Mouse (Mus musculus) adrenal gland, adult 8-10 months (tissue): ENCODE data around the gene Adcyap1. TPM values are rescaled to one million over a fixed set of nuclear protein-coding genes. Genes with fewer than 3 reads are reported as not detected.

Experiments
- DNase-seq: peaks from one replicate; pipeline ENCODE4 v3.0.0; 2022
- total RNA-seq, 4 experiments: library from RNA; stranded (reverse); gene quantifications; 2 replicates each; pipeline ENCODE4 v1.2.4; 2022

Gene Adcyap1
- under 1 TPM in 1 of 4 experiments, not detected in 3; 0.38 TPM for total RNA-seq

DNA sequence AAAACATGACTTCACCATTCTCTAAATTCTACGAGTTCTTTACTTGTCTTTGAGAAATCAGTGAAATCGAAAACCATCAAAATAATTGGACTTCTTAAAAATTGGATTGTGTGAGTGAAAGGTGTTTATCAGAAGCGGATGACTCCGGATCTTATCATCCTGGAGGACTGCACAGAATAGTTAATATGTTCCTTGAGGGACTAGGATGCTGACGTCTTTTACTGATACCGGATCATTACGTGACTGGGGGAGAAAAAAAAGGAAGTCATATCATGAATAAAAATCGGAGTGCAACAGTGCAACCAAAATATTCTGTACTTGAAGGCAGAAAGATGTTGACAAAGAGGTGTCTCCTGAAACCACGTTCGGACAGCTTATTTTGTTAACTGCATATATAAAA, at the start of gene Adcyap1:
TSS of gene Adcyap1 (plus strand) at position 301 of the 400 bp plus-strand sequence.
- no peak for DNase-seq

DNA sequence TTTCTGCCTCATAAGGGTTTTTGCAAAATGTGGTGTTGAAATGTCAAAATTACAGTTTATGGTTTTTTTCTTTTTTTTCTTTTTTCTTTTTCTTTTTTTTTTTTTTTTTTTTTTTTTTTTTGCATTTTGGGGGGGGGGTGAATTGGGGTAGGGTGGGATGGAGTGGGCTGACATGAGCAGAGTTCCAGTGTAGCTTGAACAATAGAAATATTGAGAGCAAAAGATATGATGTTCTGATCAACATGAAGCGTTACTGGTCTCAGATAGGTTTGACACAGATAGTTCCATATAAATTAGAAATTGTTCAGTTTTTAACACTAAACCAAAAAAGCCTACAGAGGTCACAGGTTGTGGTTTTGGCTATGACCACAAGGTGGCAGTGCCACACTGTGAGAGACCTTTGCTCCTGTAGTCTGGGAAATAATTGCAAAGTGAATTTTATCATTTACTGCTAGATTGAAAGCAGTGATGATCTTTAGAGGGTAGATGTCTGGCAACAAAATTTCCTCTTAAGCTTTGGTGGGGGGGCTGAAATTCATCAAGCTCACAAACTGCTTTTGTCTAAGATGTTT, 40.5 kb upstream of the Adcyap1 start:
- peak; percentile 17 for DNase-seq

DNA sequence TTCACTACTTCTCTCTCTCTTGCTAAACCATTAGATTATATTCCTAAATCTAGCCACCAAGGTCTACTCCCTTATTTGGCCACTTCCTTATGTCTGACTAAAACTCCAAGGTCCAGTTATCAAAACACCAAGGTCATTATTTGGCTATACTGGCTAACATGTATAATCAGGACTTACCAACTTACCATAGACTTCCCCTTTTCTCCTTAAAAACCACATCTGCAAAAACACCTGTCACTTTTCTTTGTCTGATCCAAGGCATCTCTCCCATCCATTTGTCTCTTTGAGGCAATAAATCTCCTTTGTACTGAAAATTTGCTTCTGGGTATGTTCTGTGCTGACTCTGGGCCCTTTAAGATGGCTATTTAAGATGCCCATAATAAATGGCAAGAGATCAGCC, 29.2 kb upstream of the Adcyap1 start:
- DNase-seq, result no peak

DNA sequence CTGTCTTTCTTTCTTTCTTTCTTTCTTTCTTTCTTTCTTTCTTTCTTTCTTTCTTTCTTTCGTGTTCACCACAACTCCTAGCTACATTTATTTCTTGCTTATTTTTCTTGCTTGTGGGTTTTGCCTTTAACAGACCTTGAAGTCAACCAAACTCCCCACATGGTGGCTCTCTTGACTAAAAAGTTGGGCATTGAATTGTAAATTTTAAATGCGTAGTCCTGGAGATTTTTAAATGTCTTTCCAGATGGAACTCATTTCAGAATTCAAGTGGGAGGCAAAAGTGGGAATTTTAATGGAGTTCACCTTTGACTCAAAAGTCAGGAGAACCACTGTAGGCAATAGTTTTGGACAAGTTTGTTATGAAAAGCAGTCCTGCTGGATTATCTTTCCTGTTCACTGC, 2.0 kb upstream of the Adcyap1 start:
- no peak for DNase-seq

- DNase-seq, result no peak
These were observed 604 bp upstream of the Adcyap1 start for GRCm38 (mm10) chr17:93198213-93198612.

GRCm38 (mm10) chr17:93199218-93199617, 401 bp downstream of the Adcyap1 start:
- no peak for DNase-seq

GRCm38 (mm10) chr17:93199747-93200146, 930 bp downstream of the Adcyap1 start:
- DNase-seq, result no peak

DNA sequence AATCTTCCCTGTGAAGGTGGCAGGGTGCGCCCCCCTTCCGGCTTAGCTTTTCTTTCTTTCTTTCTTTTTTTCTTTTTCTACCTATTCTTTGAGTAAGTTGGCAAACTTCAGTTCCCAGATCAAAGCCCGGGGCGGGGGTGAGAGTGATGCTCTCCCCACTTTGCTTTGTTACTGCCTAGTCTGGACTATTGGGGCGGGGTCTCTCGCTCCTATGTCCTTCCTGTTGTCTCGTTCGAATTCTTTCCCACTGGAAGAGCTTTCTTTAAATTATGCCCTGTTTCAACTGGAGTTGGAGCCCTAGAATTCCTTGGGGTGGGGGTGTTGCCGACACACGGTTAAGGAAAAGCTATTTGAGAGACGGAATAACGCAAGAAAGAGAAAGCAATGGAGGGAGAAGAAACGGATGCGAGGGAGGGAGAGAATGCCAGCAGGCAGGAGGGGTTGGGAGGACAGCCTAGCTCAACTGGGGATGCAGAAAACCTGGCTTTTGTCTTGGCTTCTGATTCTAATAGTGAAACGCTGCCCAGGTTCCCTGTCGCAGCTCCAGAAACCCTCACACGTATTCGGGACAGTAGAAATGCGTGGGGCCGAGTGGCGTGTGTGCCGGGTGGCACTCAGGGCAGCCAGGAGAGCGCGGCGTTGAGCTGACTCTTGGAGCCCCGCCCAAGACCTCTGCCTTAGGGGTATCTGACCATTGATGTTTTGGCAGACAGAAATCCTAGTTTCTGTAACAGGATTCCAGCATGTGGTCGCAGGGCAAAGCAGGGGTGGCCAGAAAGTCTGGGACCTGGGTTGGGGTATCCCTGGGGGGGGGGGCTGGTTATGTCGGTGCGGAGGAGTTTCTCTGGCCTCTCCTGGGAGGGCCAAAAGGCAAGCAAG, 1.8 kb downstream of the Adcyap1 start:
- no peak for DNase-seq

DNA sequence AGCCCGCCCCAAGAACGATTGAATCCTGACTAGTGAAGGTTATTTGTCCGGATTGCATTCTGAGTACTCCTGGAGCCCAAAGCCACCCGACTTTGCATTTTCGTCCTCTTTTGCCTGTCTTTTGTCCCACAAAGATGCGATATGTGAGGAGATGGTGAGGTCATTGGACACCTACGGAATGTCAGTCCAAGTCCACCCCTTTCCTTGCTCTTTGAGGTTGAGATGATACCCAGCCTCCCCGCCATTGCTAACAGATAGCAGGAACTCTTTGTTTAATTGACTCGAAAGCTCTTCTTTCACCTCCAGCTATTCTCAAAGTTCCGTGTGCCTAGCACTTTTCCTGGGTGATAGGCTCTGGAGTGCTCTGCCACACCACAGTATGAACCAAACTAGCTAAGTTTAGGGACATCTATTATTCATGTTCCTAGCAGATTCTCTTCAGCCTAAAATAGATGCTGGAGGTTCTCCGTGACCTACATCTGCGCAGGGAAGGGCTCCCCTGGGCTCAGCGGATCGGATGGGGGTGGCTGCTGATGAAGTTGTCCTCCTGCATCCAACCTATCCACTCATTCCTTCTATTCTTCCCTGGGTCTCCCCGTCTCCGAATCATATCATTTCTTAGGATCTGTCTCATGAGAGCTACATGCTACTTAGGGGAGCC, 2.6 kb downstream of the Adcyap1 start:
- no peak for DNase-seq

- no peak for DNase-seq
These were observed 3.6 kb downstream of the Adcyap1 start for GRCm38 (mm10) chr17:93202165-93203075.

DNA sequence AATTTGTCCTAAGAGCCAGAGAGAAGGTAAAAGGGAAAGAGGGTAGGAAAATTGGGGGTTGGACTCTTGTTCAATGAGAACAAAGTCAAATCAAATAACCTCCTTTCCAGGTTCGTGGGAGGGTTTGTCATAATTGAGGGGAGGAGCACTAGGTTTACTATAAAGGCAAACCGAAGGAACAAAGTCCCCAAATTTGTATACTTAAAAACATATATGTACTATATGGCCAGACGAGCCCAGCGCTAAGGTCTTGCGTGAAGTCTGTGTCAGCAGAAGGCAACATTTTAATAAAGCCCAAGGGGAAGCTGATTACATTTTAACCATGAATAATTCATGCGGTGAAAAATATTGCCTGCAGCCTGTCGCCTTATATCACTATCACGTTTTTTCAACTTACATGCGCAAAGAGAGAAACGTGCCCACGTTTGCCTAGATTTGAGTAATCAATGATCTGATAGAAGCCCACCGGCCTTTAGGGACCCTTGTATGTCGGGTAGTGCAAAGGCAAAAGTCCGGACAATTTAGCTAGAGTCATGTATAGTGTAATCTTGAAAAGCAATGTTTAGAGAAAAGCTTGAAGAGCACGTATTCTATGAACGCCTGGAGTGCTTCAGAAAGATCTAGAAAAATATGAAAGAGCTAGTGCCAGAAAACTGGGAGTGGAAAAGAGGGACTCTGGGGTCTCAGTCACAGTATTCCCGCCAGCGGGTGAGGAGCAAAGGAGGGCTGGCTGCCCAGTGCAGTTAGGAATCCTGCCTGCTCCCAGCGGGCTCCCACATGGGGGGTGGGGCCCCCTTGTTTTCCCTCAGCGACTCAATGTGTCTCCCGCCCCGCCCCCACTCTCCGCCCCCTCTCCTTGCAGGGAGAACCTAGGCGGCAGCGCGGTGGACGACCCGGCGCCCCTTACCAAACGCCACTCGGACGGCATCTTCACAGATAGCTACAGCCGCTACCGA, 4.5 kb downstream of the Adcyap1 start:
- DNase-seq, result no peak

DNA sequence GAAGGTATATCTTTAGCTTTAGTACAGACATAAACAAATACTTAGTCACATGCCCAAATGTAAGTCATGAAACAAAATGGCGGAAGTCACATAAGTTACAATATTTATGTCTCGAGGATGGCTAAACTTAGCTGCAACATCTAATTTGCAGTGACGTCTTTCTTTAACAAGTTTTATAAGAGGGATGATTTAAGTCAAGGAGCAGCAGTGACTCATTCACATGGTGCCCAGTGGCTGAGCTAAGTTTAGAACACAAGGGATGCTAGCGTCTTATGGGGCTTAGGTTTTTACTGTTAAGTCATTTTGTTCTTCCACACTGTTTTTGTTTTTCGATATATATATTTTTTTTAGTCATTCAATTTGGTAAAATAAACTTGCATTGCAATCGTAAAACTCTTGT, 19.0 kb downstream of the Adcyap1 start:
- DNase-seq, result no peak

- DNase-seq, result no peak
These were observed 19.8 kb downstream of the Adcyap1 start for GRCm38 (mm10) chr17:93218640-93219039.

- DNase-seq, result no peak
These were observed 38.5 kb downstream of the Adcyap1 start for GRCm38 (mm10) chr17:93237355-93237754.
